Mouse (Mus musculus): Measurements from ENCODE around the gene Gm49358.

Gm49358 gene

GRCm38 (mm10) chr10:86814292-86815131, 50.7 kb downstream of the Gm49358 start:
- no peak for DNase-seq (ENCODE audit: low spot score)

GRCm38 (mm10) chr10:86815133-86815532, 51.4 kb downstream of the Gm49358 start:
- DNase-seq (ENCODE audit: low spot score) = no peak

- DNase-seq (ENCODE audit: low spot score) = no peak
Measured at GRCm38 (mm10) chr10:86819649-86820165, 55.9 kb downstream of the Gm49358 start.

- no peak for DNase-seq (ENCODE audit: low spot score)
Measured at GRCm38 (mm10) chr10:86821014-86821413, 57.2 kb downstream of the Gm49358 start.

GRCm38 (mm10) chr10:86824093-86824492, 60.3 kb downstream of the Gm49358 start:
- no peak for DNase-seq (ENCODE audit: low spot score)

GRCm38 (mm10) chr10:86824871-86825270, 61.1 kb downstream of the Gm49358 start:
- no peak for DNase-seq (ENCODE audit: low spot score)

- no peak for DNase-seq (ENCODE audit: low spot score)
Measured at GRCm38 (mm10) chr10:86825871-86826522, 62.2 kb downstream of the Gm49358 start.

GRCm38 (mm10) chr10:86826929-86827328, 63.2 kb downstream of the Gm49358 start:
- DNase-seq (ENCODE audit: low spot score) = no peak

- DNase-seq (ENCODE audit: low spot score) = no peak
Measured at GRCm38 (mm10) chr10:86828221-86829135, 64.7 kb downstream of the Gm49358 start.

- DNase-seq (ENCODE audit: low spot score) = no peak
Measured at GRCm38 (mm10) chr10:86829515-86829914, 65.7 kb downstream of the Gm49358 start.

- DNase-seq (ENCODE audit: low spot score) = no peak
Measured at GRCm38 (mm10) chr10:86836784-86837183, 73.0 kb downstream of the Gm49358 start.

- DNase-seq (ENCODE audit: low spot score) = no peak
Measured at GRCm38 (mm10) chr10:86838827-86839226, 75.1 kb downstream of the Gm49358 start.

GRCm38 (mm10) chr10:86842659-86843058, 78.9 kb downstream of the Gm49358 start:
- no peak for DNase-seq (ENCODE audit: low spot score)

GRCm38 (mm10) chr10:86846926-86847467, 83.2 kb downstream of the Gm49358 start:
- DNase-seq (ENCODE audit: low spot score) = no peak

GRCm38 (mm10) chr10:86849087-86849486, 85.3 kb downstream of the Gm49358 start:
- no peak for DNase-seq (ENCODE audit: low spot score)

GRCm38 (mm10) chr10:86849508-86849907, 85.7 kb downstream of the Gm49358 start:
- DNase-seq (ENCODE audit: low spot score) = no peak

- no peak for DNase-seq (ENCODE audit: low spot score)
Measured at GRCm38 (mm10) chr10:86852160-86852559, 88.4 kb downstream of the Gm49358 start.

GRCm38 (mm10) chr10:86853433-86853832, 89.7 kb downstream of the Gm49358 start:
- DNase-seq (ENCODE audit: low spot score) = no peak

GRCm38 (mm10) chr10:86860396-86860795, 96.6 kb downstream of the Gm49358 start:
- DNase-seq (ENCODE audit: low spot score) = no peak

GRCm38 (mm10) chr10:86862496-86862895, 98.7 kb downstream of the Gm49358 start:
- no peak for DNase-seq (ENCODE audit: low spot score)

- no peak for DNase-seq (ENCODE audit: low spot score)
Measured at GRCm38 (mm10) chr10:86863429-86863828, 99.7 kb downstream of the Gm49358 start.

- DNase-seq (ENCODE audit: low spot score) = no peak
Measured at GRCm38 (mm10) chr10:86872121-86872520, 108.3 kb downstream of the Gm49358 start.
